Mouse (Mus musculus) gastrocnemius, postnatal 4 days (tissue): ENCODE data around the gene 1600014C10Rik. TPM values are rescaled to one million over a fixed set of nuclear protein-coding genes. Genes with fewer than 3 reads are reported as not detected.

ENCODE experiments used
- DNase-seq, 2 experiments: peaks; one replicate each; pipeline ENCODE4 v3.0.0; 2021 to 2022; ENCODE audit warnings: low spot score in 2 of 2, mixed read lengths in 2 of 2
- total RNA-seq, 2 experiments: library from RNA; stranded (reverse); gene quantifications; 2 replicates each; pipeline ENCODE4 v1.2.3; 2021

The 1600014C10Rik gene
- total RNA-seq, 2 experiments from 2014 or later: 12.2 to 14.0 TPM

GRCm38 (mm10) chr7:38182596-38182961 is 438 bp upstream of the 1600014C10Rik start:
- peak; percentile 66 to 83 for DNase-seq

DNA sequence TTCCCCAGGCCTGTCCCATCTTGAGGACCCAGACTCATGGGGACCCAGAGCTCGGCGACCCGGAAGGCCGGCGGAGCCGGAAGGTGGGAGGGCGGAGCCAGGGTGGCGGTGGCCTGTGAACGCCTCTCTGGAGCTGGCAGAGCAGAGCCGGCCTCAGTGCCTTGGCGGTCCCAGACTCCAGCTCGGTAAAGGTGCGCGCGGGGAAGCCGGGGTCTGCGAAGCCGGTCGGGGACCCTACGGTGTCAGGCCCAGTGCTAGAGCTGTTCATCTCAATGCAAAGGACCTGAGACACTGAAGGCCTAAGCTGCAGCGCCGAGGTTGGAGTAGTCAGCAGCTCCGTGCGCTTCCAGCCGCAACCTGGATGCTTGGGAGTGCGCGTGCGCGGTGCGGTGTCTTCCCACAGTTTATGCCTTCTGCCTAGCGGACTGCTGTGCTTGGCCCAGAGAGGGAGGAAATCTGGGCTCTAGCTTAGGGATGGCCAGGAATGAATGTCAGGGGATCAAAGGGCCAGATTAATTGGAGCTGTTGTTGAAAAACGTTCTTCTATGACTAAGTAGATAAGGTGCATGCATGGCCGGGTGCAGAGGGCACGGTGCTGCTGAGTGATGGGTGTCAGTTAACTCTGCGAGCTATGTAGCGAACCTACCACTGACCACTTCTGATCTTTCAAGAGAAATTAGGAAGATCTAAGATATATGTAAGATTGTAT is 846 bp downstream of the 1600014C10Rik start:
- peak; percentile 58 to 80 for DNase-seq

DNA sequence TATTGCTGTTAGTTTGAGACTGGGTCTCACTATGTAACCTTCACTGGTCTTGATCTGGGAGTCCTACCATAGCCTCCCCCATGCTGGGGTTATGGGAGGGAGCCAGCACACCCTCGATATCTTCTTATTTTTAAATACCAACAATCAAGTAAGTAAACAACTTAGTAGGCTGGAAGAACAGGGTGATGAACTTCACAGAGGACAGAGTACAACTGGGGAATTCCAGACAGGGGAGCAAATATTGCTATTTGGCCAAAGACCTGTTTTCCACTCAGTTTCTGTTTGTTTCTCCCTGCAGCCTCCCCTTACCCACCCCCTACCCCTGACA is 1.4 kb downstream of the 1600014C10Rik start:
- no peak for DNase-seq

DNA sequence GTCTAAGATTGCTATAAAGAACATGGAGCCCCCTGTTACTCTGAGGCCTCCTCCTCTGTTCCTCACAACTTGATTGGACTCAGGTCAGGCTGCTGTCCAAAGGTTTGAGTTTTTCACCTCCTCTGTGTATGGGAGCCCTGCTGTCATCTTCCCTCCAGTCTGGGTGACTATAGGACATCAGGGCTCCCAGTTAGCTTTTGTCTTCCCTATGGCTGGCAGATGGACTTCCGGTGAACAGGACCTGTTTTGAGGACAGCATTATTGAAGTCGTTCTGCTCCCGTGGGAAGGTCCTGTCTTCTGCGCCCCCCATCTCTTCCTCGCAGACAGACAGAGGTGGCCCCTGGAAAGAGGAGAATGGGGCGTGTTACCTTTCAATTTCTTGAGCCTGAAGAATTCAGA is 1.8 kb downstream of the 1600014C10Rik start:
- DNase-seq: no peak

DNA sequence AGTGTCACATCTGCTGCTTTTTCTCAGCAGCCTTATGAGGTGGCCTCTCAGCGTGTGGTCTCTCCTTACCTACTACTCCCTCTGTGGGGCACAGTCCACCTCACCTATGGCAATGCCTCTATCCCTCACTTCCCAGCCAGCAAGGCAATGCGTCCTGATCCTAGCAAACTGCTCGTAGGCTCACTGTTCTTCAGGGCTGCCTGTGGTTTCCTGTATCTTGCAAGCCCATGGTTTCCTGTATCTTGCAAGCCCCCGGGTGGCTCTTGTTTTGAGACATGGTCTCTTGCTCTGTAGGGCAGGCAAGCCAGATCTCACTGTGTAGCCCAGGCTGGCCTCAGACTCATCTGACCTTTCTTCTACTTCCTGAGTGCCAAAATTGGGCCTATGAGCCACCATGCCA is 3.8 kb downstream of the 1600014C10Rik start:
- no peak for DNase-seq

GRCm38 (mm10) chr7:38187796-38188195 is 4.8 kb downstream of the 1600014C10Rik start:
- DNase-seq: no peak

GRCm38 (mm10) chr7:38188281-38189075 is 5.5 kb downstream of the 1600014C10Rik start:
- DNase-seq: no peak

DNA sequence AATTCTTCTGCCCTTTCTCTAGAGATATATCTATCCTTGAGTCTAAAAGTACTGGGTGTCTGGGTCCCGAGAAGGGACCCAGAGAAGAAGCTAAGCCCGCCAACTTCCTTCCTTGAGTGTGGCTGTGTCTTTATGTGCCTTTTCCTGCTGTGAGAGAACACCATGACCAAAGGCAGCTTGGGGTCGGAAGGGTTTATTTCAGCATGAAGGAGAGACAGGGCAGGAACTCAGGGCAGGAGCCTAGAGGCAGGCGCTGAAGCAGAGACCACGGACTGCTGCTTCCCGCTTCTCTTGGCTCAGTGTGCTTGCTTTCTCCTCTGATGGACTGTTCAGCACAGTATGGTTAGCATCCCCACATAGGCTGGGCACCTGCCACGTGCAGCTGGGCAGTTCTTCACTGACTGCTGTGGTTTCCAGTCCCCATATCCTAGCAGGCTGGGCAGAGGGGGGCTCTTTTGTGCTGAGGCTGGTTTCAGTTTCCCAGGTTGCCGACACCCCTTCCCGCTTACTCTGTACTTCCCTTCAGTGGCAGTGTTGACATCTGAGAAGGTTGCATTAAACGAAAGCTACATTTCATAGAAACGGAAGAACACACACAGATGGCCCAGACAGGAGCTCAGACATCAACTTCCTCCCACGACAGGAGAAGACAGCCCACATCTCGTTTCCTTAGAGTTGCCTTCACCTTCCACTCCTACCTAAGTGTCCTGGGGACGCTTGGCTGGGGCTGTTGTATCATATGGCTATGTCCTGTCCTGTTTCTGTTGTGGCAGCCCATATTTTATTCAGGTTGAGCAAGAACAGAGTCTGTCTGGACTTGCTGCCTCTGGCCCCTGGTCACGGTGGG is 6.3 kb downstream of the 1600014C10Rik start:
- DNase-seq: no peak

DNA sequence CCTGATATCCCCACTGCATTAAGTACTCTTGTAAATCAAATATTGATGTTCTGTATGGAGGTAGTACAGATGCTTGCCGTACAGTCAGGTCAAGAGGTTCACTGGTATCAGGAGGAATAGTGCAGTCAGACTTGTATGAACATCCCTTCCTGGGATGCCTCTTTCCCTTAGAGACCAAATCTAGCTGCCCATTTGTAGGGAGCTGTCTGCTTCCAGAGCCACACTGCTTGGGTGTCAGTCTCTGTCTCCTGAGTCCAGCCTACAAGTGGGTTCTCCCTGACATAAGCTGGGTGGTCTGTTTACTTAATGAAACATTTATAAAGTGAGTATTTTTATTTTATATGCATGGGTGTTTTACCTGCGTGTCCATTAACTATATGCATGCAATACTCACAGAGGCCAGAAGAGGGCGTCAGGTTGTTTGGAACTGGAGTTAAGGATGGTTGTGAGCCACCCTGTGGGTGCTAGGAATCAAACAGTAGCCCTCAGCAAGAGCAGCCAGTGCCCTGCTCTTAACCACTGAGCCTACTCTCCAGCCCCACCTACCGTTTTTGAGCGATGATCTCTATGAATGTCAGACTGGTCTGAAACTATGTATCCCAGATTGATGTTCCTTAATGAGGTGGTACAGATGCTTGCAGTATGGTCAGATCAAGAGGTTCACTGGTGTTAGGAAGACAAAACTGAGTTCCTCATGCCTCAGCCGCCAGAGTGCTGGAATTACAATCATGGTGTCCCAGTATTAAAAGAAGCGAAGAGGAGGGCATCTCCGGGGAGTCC is 7.2 kb downstream of the 1600014C10Rik start:
- no peak for DNase-seq

DNA sequence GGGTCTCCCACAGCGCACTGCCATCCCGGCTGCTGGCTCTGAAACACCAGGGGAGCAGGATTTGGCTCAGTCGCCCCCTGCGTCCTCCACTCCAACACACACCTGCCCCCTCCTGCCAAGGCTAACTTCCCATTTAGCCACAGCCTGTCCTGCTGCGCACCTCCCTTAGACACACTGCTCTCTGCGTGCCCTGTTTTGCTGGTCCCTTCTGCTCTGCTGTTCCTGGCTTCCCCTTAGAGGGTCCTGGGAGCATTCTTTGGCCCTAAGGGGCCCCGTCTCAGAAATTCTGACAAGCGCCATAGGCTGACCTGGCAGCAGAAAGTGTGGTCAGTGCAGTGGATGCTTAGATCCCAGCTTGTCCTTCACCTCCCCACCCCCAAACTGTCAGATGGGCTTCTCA is 8.1 kb downstream of the 1600014C10Rik start:
- no peak for DNase-seq

- DNase-seq: no peak
Observed at GRCm38 (mm10) chr7:38191571-38191970, 8.6 kb downstream of the 1600014C10Rik start.

DNA sequence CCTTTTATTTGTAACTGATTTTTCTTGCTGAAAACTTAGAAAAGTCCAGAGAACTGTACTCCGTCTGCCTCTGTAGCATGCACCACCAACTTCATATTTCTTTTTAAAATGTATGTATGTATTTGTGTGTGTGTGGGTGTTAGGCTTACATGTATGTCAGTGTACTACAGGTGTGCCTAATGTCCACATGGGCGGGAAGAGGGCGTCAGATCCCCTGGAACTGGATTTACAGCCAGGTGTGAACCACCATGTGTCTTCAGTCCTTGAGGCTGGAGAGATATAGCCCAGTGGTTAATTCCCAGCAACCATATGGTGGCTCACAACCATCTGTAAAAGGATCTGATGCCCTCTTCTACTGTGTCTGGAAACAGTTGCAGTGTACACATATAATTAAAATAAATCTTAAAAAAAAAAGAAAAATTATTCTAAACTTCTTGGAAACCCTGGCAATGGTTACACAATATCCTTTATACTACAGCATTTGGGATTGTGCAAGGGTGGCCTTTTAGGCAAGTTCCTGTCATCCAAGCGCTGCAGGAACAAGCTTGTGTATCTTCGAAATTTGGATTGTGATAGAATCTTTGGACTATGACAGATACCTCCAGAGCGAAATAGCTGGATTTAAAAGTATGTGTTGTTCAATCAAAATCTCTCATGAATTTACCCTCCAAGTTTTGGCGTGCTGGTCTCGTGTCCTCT is 17.0 kb downstream of the 1600014C10Rik start:
- DNase-seq: no peak

GRCm38 (mm10) chr7:38200606-38201289 is 17.7 kb downstream of the 1600014C10Rik start:
- peak; percentile 78 to 86 for DNase-seq

- no peak for DNase-seq
Observed at GRCm38 (mm10) chr7:38201290-38201658, 18.3 kb downstream of the 1600014C10Rik start.

GRCm38 (mm10) chr7:38204314-38204713 is 21.3 kb downstream of the 1600014C10Rik start:
- DNase-seq: no peak

DNA sequence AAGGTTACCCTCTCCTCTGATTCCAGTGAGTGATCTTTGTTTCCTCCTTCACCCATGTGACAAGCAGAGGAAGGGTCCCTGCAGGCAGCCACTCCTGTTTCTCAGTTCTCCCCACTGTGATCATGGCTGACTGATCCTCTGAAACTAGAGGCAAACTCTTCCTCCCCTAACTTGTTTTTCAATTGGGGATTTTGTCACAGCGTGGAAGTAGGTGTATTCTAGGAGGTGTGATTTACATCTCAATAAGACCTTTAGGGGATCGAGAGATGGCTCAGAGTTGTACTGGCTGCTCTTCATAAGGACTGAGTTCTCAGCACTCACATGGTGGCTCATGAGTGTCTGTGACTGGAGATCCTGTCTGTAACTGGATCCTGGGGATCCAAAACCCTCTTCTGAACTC is 22.8 kb downstream of the 1600014C10Rik start:
- no peak for DNase-seq

GRCm38 (mm10) chr7:38206564-38206963 is 23.5 kb downstream of the 1600014C10Rik start:
- DNase-seq: no peak

DNA sequence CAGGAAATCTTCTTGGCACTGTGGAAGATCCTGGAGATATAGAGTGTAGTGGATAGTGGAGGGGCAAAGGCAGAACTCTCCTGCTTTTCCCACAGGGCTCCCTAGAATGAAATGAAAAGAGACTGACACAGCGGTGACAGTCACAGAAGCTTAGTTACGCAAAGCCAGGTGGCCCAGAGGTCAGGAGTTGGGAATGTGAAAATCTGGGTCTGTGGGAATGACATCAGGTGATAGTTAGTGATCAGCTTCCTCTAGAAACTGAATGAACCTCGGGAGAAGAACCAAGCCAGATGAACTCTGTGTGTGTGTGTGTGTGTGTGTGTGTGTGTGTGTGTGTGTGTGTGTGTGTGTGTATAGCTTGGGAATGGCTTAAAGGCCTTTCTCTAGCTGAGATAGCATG is 26.0 kb downstream of the 1600014C10Rik start:
- DNase-seq: no peak

DNA sequence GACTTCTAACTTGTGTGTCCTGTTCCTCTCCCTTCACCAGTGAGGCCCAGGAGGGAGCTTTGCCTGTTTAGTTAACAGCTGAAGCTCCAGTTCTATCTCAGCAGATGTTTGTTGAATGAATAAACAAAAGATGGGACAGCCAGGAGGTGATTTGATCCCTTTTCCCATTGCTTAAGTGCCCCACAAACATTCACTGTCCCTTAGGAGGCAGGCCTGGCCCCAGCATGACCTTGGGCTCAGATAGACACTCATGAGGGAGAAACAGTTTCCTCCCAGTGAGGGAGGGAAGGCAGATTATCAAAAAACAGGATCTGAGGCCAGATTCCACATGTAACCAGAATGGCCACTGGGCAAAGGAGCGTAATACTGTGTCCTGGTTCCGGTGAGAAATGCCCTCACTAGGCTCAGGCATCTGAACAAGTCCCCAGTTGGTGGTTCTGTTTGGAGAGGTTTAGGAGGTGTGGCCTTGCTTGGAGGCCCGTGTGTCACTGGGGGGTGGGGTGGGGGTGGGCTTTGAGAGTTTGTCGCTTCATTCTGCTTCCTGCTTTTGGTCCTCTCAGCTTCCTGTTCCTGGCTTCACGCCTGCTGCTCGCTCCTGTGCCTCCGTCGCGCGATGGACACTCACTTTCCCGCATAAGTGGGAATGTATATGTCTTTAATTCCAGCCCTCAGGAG is 26.6 kb downstream of the 1600014C10Rik start:
- no peak for DNase-seq
